Mouse (Mus musculus) intestine, postnatal 0 days (tissue): Measurements from ENCODE around the gene Gm10295. TPM values are rescaled to one million over a fixed set of nuclear protein-coding genes. Genes with fewer than 3 reads are reported as not detected.

Experiments
- ATAC-seq: fragments of 200-750 bp; cut with Nextera tagmentation; 2 replicates; pipeline ENCODE4 v1.8.0; 2017; ENCODE audit warnings: mild to moderate bottlenecking, moderate TSS enrichment, moderate library complexity
- H3K27ac ChIP-seq: fragments of 300-500 bp; sonication (generic); 2 replicates; pipeline ENCODE4 v1.5.1; 2014; ENCODE audit warnings: mild to moderate bottlenecking, low read depth, low read length, moderate library complexity
- H3K27me3 ChIP-seq: fragments of 300-500 bp; sonication (generic); replicated peaks from 2 replicates; pipeline ENCODE4 v1.6.1; 2014; ENCODE audit warnings: low read length, mixed read lengths; ENCODE audit not compliant: control insufficient read depth, insufficient read depth
- H3K36me3 ChIP-seq: fragments of 300-500 bp; sonication (generic); 2 replicates; pipeline ENCODE4 v1.6.1; 2014; ENCODE audit warnings: mild to moderate bottlenecking, moderate library complexity; ENCODE audit not compliant: control insufficient read depth, insufficient read depth
- H3K4me1 ChIP-seq: fragments of 300-500 bp; sonication (generic); replicated peaks from 2 replicates; pipeline ENCODE4 v1.6.1; 2014; ENCODE audit warnings: antibody characterized with exemption, low read length, mixed read lengths; ENCODE audit not compliant: control insufficient read depth, insufficient read depth
- H3K4me2 ChIP-seq: fragments of 300-500 bp; sonication (generic); replicated peaks from 2 replicates; pipeline ENCODE4 v1.6.1; 2014; ENCODE audit warnings: low read depth, mild to moderate bottlenecking, moderate library complexity
- H3K4me3 ChIP-seq: fragments of 300-500 bp; sonication (generic); 2 replicates; pipeline ENCODE4 v1.5.1; 2014; ENCODE audit warnings: low read depth, low read length
- H3K9ac ChIP-seq: fragments of 300-500 bp; sonication (generic); 2 replicates; pipeline ENCODE4 v1.6.1; 2014; ENCODE audit warnings: mild to moderate bottlenecking, low read depth, low read length
- H3K9me3 ChIP-seq: fragments of 300-500 bp; sonication (generic); 2 replicates; pipeline ENCODE4 v1.6.1; 2016; ENCODE audit warnings: mixed run types; ENCODE audit not compliant: control insufficient read depth
- CTCF ChIP-seq: sonication (generic); IDR thresholded peaks from 2 replicates; pipeline ENCODE4 v1.5.1; 2016; ENCODE audit warnings: low read depth, mild to moderate bottlenecking, control low read depth, antibody characterized with exemption, moderate library complexity
- WGBS: fragments of 180-500 bp; shearing (Covaris S2); extraction: QIAGEN DNeasy Blood & Tissue Kit; methylation state at CpG from one replicate; pipeline ENCODE4 v1.1.7; 2014; 5-methylcytosine and 5-hydroxymethylcytosine counted together
- polyA plus RNA-seq: library from polyadenylated mRNA; unstranded; fragments of >200 nt; fragmentation: Nextera tagmentation; extraction: Ambion mirVana; gene quantifications from 2 replicates; pipeline ENCODE4 v1.2.1, GENCODE M21; 2015

Gene Gm10295
- polyA plus RNA-seq, 1 experiment from 2014 or later, result not detected

DNA sequence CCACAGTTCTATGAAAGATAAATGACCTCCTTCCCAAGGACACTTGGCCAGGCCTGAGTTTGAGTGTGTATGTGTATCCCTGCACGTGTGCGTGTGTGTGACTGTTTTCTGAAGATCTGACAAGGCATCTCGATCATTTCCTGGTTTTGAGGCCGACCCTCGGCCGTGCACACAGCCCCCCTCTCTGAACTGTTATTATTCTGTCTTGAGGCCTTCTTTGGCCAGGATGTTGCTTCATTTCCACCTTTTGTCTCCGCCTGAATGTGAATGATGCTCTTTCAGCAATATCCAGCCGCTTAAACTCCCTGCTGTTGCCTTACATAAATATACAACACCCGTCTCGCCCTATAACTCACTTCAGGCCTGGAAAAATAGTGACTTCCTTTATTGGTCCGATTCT is 39.9 kb downstream of the Gm10295 start:
- no peak for ATAC-seq
- Histone ChIP-seq H3K4me3 (no peak overlapping the region), H3K27me3 (no peaks in the 10 kb centered on the region), H3K4me1 (no peaks in the 10 kb centered on the region), H3K27ac (no peak overlapping the region), H3K36me3 (no peaks in the 10 kb centered on the region), H3K9ac (no peak overlapping the region), H3K4me2 (no peak overlapping the region), H3K9me3 (no peaks in the 10 kb centered on the region)
- TF ChIP-seq CTCF, result no peak
- WGBS, result 53% methylated on average over 11 of the region's 11 CpGs

DNA sequence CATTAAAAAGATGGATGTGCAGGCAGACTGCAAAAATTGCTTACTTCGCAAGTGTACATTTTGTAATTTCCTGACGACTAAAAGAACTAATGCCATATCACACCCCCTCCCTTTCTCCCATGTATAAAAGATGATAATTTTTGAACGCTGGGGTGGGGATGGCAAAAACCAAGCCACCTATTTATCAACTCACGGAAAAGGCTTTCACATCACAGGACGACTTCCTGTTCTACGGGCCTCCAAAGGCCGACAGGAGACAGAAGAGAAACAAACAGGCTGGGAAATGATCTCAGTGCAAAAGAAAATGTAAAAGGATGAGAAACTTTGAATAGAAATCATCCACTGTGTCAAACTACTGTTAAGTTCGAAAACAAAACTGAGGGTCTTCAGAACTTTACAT is 43.2 kb downstream of the Gm10295 start:
- Histone ChIP-seq H3K4me3 (no peak overlapping the region), H3K27ac (no peak overlapping the region), H3K9me3 (no peaks in the 10 kb centered on the region), H3K4me2 (no peak overlapping the region), H3K27me3 (no peaks in the 10 kb centered on the region), H3K36me3 (no peaks in the 10 kb centered on the region), H3K9ac (no peak overlapping the region), H3K4me1 (no peaks in the 10 kb centered on the region)
- ATAC-seq, result no peak
- no peak for TF ChIP-seq CTCF
- 71% methylated on average over 8 of the region's 8 CpGs for WGBS

DNA sequence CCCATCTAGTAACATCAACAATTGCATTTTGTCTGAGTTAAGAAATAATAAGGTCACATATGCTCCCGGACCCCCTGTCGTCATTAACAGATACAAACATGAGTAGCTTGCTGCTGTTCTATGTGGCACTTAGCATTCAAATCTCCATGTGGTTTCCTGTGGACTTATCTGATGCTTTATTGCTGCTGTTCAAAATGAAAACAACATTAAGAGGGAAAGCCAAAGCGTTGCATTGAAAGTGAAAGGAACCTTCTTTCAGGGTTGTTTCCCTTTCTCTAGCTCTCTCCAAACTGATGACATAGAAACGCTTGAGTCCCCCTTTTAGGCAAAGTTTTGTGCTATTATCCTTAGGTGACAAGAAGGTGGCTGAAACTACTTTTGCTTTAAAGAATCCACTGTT is 48.6 kb downstream of the Gm10295 start:
- no peak for TF ChIP-seq CTCF
- Histone ChIP-seq H3K27ac (no peak overlapping the region), H3K27me3 (no peaks in the 10 kb centered on the region), H3K36me3 (no peaks in the 10 kb centered on the region), H3K4me3 (no peak overlapping the region), H3K9me3 (no peaks in the 10 kb centered on the region), H3K4me2 (no peak overlapping the region), H3K9ac (no peak overlapping the region), H3K4me1 (no peaks in the 10 kb centered on the region)
- no peak for ATAC-seq
- WGBS, result 68% methylated on average over 4 of the region's 4 CpGs
